Mouse (Mus musculus) forebrain, embryonic 11.5 days (tissue): ENCODE results near the gene Pomgnt1. TPM values are rescaled to one million over a fixed set of nuclear protein-coding genes. Genes with fewer than 3 reads are reported as not detected.

Experiments
- ATAC-seq: fragments of 200-750 bp; cut with Nextera tagmentation; replicated peaks from 2 replicates; pipeline ENCODE4 v1.8.0; 2017; ENCODE audit warnings: moderate TSS enrichment; ENCODE audit not compliant: low FRiP score
- DNase-seq: peaks from one replicate; pipeline ENCODE4 v3.0.0-alpha.2; 2017; ENCODE audit warnings: low spot score
- H3K27ac ChIP-seq: fragments of 300-500 bp; sonication (generic); 2 replicates; pipeline ENCODE4 v1.5.1; 2014; ENCODE audit warnings: low read depth, low read length
- H3K27me3 ChIP-seq: fragments of 300-500 bp; sonication (generic); 2 replicates; pipeline ENCODE4 v1.6.1; 2014; ENCODE audit warnings: mild to moderate bottlenecking, low read length, mixed read lengths; ENCODE audit not compliant: control insufficient read depth, insufficient read depth
- H3K36me3 ChIP-seq: fragments of 300-500 bp; sonication (generic); 2 replicates; pipeline ENCODE4 v1.6.1; 2014; ENCODE audit warnings: mild to moderate bottlenecking, low read length, moderate library complexity, mixed read lengths; ENCODE audit not compliant: control insufficient read depth, insufficient read depth
- H3K4me1 ChIP-seq: fragments of 300-500 bp; sonication (generic); replicated peaks from 2 replicates; pipeline ENCODE4 v1.6.1; 2014; ENCODE audit warnings: low read length, mixed read lengths; ENCODE audit not compliant: control insufficient read depth, insufficient read depth
- H3K4me2 ChIP-seq: fragments of 300-500 bp; sonication (generic); 2 replicates; pipeline ENCODE4 v1.6.1; 2014; ENCODE audit warnings: low read depth, mild to moderate bottlenecking, low read length, moderate library complexity, mixed read lengths; ENCODE audit not compliant: severe bottlenecking
- H3K4me3 ChIP-seq: fragments of 300-500 bp; sonication (generic); 2 replicates; pipeline ENCODE4 v1.5.1; 2014; ENCODE audit warnings: low read depth, low read length
- H3K9ac ChIP-seq: fragments of 300-500 bp; sonication (generic); 2 replicates; pipeline ENCODE4 v1.6.1; 2014; ENCODE audit warnings: low read length
- H3K9me3 ChIP-seq: fragments of 300-500 bp; sonication (generic); 2 replicates; pipeline ENCODE4 v1.6.1; 2016; ENCODE audit warnings: low read length, mixed read lengths; ENCODE audit not compliant: control insufficient read depth
- WGBS: fragments of 180-500 bp; shearing (Covaris S2); extraction: QIAGEN DNeasy Blood & Tissue Kit; methylation state at CpG from one replicate; pipeline ENCODE4 v1.1.7; 2014; 5-methylcytosine and 5-hydroxymethylcytosine counted together
- polyA plus RNA-seq: library from polyadenylated mRNA; unstranded; fragments of >200 nt; fragmentation: Nextera tagmentation; extraction: Ambion mirVana; gene quantifications from 2 replicates; pipeline ENCODE4 v1.2.1, GENCODE M21; 2014

Gene Pomgnt1
- polyA plus RNA-seq = 54.9 and 58.8 TPM in 2 replicates

- ATAC-seq = peak; percentile 99
- peaks cover 2% of the 10 kb centered on the region; the same call in 1 of the 2 replicates for H3K4me1 ChIP-seq
- H3K9ac ChIP-seq = peak within 1 kb of the TSS; percentile 62
- no peaks in the 10 kb centered on the region for H3K9me3 ChIP-seq
- DNase-seq = peak; percentile 94
- H3K27me3 ChIP-seq = no peaks in the 10 kb centered on the region
- no peak within 1 kb of the TSS; the same call in 1 of the 2 replicates for H3K27ac ChIP-seq
- peak within 1 kb of the TSS; percentile 77 for H3K4me2 ChIP-seq
- peaks cover 5% of the 10 kb centered on the region; the same call in 1 of the 2 replicates for H3K36me3 ChIP-seq
- 4% methylated on average over 24 of the region's 24 CpGs for WGBS
- H3K4me3 ChIP-seq = peak within 1 kb of the TSS; percentile 64
Observed at GRCm38 (mm10) chr4:116123602-116124519, at the start of gene Pomgnt1, which contains the start of gene Rad54l. Gene Pomgnt1 (plus strand): TSS chr4:116123840. Gene Rad54l (minus strand): TSS chr4:116123690.

DNA sequence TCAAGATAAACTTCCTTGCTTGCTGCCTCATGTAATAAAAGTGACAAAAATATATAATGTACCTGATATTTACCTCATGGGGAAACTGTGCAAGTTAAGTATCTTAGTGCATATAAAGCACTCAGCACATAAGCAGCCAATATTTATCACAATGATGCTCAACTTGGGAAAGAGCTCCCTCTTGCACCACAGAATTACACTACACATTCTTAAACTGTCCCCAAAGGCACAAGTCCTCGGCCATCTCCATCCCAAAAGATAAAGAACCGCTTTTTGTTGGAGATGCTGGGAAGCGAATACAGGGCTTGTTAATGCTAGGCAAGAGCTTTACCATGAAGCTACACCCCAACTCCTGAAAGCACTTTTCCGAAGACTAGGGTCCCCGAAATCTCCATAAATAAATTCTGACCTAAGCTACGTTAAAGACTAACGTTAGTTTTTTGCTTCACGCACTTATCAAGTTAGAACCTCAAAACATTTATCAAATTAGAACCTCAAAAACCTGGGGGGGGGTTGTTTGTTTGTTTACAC is 49.4 kb upstream of the Pomgnt1 start:
- WGBS = 2% methylated on average over 8 of the region's 8 CpGs
- no peak for DNase-seq

DNA sequence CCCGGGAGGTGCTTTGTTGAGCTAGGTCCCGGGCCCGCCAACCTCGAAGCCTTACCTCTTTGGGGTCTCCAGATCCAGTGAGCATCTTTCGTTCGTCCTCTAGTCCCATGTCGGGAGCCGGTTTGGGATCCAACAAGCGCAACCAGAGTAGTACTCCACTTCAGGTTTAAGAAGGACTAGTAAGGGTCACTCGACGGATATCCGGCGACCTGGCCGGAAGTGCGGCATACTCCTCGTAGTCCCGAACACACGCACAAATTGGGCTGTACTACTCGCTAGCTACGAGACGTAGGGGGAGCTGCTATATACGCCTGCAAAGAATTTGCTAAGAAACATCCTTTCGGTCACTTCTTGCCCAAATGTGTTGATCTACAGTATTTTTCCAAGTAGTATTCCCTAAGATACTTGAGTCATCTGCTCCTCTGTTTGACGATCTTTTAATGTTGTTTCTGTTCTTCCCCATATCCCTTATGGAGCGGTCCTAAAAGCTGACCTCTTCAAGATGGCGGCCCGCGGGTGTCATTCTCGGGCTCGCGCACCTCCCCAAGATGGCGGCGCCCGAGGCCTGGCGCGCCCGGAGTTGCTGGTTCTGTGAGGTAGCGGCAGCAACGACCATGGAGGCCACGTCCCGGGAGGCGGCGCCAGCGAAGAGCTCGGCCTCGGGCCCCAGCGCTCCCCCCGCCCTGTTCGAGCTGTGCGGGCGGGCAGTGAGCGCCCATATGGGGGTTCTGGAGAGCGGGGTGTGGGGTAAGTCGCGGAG is 48.6 kb upstream of the Pomgnt1 start, which contains the start of the genes Uqcrh and Lrrc41:
Gene Uqcrh, minus strand, starts transcription at position 211 of the 760 bp plus-strand sequence.
Gene Lrrc41, plus strand, starts transcription at position 409 of the 760 bp plus-strand sequence.
- H3K9me3 ChIP-seq = no peaks in the 10 kb centered on the region
- peak within 1 kb of the TSS; percentile 95 for H3K4me3 ChIP-seq
- peak; percentile 98 for DNase-seq
- peak; percentile 93 for ATAC-seq
- under 1% methylated on average over 55 of the region's 55 CpGs for WGBS
- no peaks in the 10 kb centered on the region for H3K27me3 ChIP-seq
- H3K36me3 ChIP-seq = no peaks in the 10 kb centered on the region
- peak within 1 kb of the TSS; percentile 98 for H3K9ac ChIP-seq
- peak within 1 kb of the TSS; percentile 86 for H3K4me2 ChIP-seq
- peak within 1 kb of the TSS; percentile 95 for H3K27ac ChIP-seq
- H3K4me1 ChIP-seq = peaks cover 8% of the 10 kb centered on the region; the same call in 1 of the 2 replicates

More for the DNA sequence above, 49.4 kb upstream of the Pomgnt1 start:
- peak overlapping the region; percentile 95 for H3K4me3 ChIP-seq
- H3K9me3 ChIP-seq = no peaks in the 10 kb centered on the region
- H3K4me1 ChIP-seq = peaks cover 8% of the 10 kb centered on the region; the same call in 1 of the 2 replicates
- no peaks in the 10 kb centered on the region for H3K27me3 ChIP-seq
- peak overlapping the region; percentile 98 for H3K9ac ChIP-seq
- H3K27ac ChIP-seq = no peak overlapping the region
- no peak for ATAC-seq
- H3K4me2 ChIP-seq = peak overlapping the region; percentile 86
- H3K36me3 ChIP-seq = no peaks in the 10 kb centered on the region; the same call in 1 of the 2 replicates

- H3K4me1 ChIP-seq = peaks cover 8% of the 10 kb centered on the region; the same call in 1 of the 2 replicates
- H3K4me2 ChIP-seq = peak overlapping the region; percentile 86
- H3K9me3 ChIP-seq = no peaks in the 10 kb centered on the region
- H3K4me3 ChIP-seq = peak overlapping the region; percentile 95
- peak overlapping the region; percentile 95 for H3K27ac ChIP-seq
- peak overlapping the region; percentile 98 for H3K9ac ChIP-seq
- H3K36me3 ChIP-seq = peaks cover 4% of the 10 kb centered on the region; the same call in 1 of the 2 replicates
- peak; percentile 89 for DNase-seq
- no peaks in the 10 kb centered on the region for H3K27me3 ChIP-seq
- peak; percentile 77 for ATAC-seq
- under 1% methylated on average over 68 of the region's 77 CpGs for WGBS
Observed at GRCm38 (mm10) chr4:116075631-116076368, 47.8 kb upstream of the Pomgnt1 start.

DNA sequence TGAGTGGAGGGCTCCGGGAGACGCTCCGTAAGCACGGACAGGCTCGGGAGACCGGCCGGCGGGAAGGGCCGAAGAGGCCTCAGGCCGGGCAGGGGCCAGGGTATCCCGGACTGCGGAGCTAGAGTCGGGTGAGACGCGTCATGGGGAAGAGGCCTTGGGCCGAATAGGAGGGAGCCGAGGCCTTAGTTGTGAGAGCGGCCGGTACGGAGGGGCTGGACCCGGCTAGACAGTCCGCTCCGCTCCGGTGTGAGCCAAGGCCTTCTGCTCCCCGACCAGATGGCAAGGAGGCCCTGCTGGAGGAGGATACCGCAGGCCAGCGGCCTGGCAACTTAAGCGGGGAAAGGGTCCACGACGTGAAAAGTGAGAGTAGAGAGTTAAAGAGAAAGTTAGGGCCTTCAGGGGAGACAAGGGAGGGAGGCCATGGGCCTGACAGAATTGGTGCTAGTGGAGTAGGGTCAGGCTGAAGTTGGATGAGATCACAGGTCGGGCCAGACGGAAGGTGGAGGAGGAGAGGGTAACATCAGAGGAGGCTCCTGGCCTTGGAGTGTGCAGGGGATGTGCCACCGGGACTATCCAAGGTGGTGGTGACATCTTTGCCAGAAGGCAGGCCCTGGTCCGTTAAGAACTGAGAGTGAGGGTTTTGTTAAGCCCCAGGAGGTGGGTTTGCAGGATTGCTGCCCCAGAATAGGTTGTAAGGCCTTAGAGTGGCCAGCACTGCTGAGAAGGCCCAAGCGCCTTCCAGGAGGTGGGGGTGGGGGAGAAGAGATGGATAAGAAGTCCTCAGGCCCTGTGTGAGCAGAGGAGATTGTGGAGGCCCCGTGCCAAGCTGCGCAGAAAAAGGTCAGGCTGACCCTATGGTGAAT is 47.0 kb upstream of the Pomgnt1 start:
- peak; percentile 21 for ATAC-seq
- H3K4me1 ChIP-seq = peaks cover 8% of the 10 kb centered on the region; the same call in 1 of the 2 replicates
- 2% methylated on average over 37 of the region's 37 CpGs for WGBS

GRCm38 (mm10) chr4:116077240-116078095 is 46.2 kb upstream of the Pomgnt1 start:
- 67% methylated on average over 3 of the region's 3 CpGs for WGBS

More for the DNA sequence above, 47.0 kb upstream of the Pomgnt1 start:
- Histone ChIP-seq H3K36me3 (peaks cover 4% of the 10 kb centered on the region; the same call in 1 of the 2 replicates), H3K27me3 (no peaks in the 10 kb centered on the region), H3K9me3 (no peaks in the 10 kb centered on the region), H3K4me3 (peak overlapping the region; percentile 95), H3K27ac (peak overlapping the region; percentile 95; the same call in 1 of the 2 replicates), H3K4me2 (peak overlapping the region; percentile 86), H3K9ac (peak overlapping the region; percentile 98)
- peak; percentile 76 for DNase-seq

More at GRCm38 (mm10) chr4:116077240-116078095, 46.2 kb upstream of the Pomgnt1 start:
- no peak for DNase-seq
- H3K4me1 ChIP-seq = peaks cover 8% of the 10 kb centered on the region; the same call in 1 of the 2 replicates
- H3K4me2 ChIP-seq = peak overlapping the region; percentile 86
- peak overlapping the region; percentile 95 for H3K4me3 ChIP-seq
- no peak for ATAC-seq
- H3K27ac ChIP-seq = no peak overlapping the region
- H3K27me3 ChIP-seq = no peaks in the 10 kb centered on the region
- peak overlapping the region; percentile 98 for H3K9ac ChIP-seq
- peaks cover 4% of the 10 kb centered on the region; the same call in 1 of the 2 replicates for H3K36me3 ChIP-seq
- H3K9me3 ChIP-seq = no peaks in the 10 kb centered on the region
